Mouse (Mus musculus) T-cell, adult 2 months (primary cell): Measurements from ENCODE around the gene Dst.

Source experiments
- DNase-seq: peaks from one replicate; pipeline ENCODE4 v3.0.0; 2022; ENCODE audit warnings: low spot score

Dst gene

GRCm38 (mm10) chr1:34179756-34180155, 271.7 kb downstream of the Dst start:
- DNase-seq, result peak; percentile 12

GRCm38 (mm10) chr1:34182406-34183249, 274.6 kb downstream of the Dst start:
- no peak for DNase-seq

- DNase-seq, result no peak
Observed at GRCm38 (mm10) chr1:34183250-34183926, 275.4 kb downstream of the Dst start.

DNA sequence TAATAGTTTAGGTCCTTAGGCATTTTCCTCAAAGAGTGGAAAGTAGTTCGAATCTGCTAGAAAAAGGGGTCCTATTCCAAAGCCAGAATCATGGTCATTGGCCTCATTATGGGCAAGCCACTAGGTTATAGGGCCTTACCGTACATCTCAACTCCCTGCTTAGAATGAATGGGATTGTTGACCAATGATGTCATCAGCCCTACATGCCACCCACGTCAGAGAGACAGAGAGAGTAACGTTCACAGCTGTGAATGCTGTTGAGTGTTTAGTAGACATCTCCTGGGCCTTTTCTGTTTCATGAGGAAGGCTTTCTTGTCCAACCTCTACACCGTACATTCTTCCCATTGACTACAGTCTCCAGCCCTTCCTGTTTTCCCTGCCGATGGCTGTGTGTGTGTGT, 276.2 kb downstream of the Dst start:
- no peak for DNase-seq

DNA sequence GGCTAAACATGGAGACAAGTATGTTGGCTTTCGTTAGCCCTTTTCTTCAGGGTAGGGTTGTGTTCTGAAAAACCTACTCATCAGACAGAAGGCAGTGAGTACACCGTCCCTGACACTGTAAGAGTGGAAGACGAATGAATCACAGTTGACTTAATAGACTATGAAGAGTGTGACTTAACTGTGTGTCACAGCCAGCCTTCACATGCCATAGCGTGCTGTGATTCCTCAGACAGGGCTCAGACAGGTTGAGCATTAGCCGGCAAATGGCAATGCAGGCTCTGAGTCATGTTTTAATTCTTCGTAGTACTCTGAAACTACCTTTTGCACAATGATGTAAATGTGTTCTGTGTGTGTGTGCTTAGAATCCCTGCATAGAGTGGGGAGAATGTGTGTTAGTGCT, 278.0 kb downstream of the Dst start:
- no peak for DNase-seq

DNA sequence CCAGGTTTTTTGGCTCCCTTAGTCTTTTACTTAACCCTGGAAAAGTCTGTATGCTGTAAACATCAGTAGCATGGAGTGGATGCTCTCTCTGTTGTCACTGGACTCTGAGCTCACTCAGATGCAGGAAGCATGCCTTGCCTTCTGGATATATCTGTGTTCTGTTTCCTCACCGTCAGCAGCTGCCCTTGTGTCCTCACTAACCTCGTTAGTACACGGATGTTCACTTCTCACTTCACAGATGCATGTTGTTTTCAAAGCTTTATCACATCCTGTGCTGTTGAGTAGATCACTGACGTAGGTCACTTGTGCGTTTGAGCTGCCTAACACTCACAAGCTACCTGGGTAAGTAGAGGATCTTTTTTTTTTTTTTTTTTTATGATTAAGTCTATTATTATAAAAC, 279.5 kb downstream of the Dst start:
- DNase-seq, result peak; percentile 79

GRCm38 (mm10) chr1:34188721-34189236, 280.8 kb downstream of the Dst start:
- no peak for DNase-seq

DNA sequence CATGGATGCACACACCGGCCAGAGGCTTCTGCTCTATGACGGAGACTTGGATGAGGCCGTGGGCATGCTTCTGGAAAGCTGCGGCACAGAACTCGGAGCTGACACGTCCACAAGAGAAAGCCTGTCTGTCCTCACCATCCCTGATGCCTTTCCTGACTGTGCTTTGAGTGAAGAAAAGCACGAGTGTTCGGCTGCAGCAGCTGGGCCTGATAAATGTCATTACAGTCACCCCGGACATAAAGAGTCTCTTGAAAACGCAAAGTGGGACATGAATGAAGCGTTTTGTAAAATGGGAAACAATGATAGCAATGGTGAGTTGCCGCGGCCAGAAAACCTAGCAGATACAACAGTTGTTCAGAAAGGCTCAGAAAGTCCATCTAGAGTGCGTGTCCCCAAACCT, 281.3 kb downstream of the Dst start:
- no peak for DNase-seq

DNA sequence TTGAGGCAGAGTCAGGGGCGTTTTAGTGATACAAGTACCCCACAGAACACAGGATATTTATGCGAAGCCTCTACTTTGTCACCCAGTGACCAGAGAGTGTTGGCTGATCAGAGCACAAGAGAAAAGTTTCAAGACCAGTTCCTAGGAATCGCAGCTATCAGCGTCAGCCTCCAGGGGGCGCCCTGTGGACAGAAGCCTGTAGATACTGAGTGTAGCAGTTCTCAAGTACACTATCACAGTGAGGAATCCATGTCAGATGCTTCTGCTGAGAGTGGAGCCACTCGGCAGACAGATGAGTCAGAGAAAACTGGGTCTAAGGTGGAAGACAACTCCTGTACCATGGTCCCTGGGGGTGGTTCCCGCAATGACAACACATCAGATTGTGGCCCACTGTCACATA, 281.9 kb downstream of the Dst start:
- peak; percentile 16 for DNase-seq

DNA sequence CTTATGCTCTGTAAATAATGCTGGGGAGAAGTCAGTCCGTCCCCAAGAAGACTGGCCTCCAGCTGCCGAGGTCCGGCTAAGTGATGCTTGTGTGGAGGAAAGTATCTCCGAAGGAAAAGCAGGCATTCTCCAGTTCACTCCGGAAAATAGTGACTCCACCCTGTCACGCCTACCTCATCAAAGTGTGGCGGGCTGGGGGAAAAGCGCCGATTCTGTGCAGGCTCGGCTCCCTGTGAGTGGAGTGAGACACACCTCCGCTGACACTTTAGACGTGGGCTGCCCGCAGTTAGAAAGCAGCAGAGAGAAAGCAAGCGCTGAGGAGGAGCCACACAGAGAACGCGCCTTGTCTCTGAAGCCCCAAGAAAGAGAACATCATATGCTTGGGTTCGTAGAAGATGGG, 284.1 kb downstream of the Dst start:
- no peak for DNase-seq

- DNase-seq, result no peak
Observed at GRCm38 (mm10) chr1:34200791-34201190, 292.8 kb downstream of the Dst start.

DNA sequence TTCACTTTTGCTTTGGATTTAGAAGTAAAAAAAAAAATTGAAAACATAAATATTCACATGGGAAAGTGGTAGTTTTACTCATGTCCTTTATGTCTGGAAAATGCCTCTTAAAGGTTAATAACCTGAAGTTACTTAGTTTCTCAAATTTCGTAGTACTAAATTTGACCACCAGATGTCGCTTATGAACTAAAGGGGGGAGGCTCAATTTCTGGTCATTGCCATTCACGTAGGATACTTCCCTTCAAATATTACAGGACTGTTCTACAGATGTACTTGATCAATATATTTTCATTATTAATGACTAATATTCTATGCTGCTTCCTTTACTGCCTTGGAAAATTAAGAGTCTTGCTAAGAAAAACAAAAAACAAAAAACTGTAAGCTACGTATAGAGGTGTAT, 293.5 kb downstream of the Dst start:
- no peak for DNase-seq

DNA sequence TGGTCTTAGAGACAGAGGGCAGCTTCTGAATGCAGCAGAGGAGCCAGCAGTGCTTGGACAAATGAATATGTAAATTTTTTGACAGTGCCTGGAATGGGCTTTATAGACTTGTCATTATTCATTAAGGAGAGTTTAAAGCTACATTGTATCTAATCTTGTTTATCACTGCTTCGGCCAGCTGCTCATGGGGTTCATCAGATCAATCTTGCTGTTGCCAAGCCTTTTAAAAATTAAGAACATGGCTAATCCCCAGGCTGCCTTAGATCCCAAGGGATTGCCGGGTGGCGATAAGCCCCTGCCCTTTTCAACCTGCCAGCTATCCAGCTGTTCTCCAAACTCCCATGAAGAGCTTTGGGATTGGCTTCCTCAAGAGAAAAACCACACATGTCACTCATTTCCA, 303.7 kb downstream of the Dst start:
- no peak for DNase-seq

DNA sequence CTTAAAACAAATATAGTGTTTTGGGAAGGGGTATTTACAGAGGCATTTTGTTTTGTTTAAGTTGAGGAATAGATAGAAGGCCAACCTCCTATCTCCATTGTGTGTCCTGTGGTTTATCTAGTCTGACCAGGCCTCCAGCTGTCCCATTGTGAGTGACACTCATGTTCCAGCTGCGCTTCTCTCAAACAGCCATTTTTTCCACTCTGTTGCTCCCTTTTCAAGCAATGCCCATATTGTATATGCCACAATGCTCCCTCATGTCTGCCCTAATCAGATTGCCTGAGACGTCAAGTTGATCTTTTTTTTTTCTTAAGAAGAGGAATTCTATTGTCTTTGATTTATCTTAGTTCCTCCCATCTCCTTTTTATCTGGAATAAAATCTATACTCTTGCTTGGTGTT, 308.4 kb downstream of the Dst start:
- DNase-seq, result no peak

DNA sequence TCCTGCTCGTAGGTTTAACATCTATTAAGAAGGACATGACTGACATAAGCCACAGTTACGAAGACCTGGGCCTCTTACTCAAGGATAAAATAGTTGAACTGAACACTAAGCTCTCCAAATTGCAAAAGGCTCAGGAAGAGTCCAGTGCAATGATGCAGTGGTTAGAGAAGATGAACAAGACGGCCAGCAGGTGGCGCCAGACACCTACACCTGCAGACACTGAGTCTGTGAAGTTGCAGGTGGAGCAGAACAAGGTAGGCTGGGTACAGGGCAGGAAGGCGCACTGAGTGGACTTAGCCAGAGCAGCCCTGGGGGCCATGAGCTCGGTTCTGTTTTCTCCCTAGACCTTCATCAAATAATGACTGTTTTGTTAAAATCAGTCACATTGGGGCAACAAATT, 310.3 kb downstream of the Dst start:
- DNase-seq, result peak; percentile 74

GRCm38 (mm10) chr1:34218801-34219200, 310.8 kb downstream of the Dst start:
- DNase-seq, result no peak

GRCm38 (mm10) chr1:34220094-34220601, 312.1 kb downstream of the Dst start:
- DNase-seq, result no peak

DNA sequence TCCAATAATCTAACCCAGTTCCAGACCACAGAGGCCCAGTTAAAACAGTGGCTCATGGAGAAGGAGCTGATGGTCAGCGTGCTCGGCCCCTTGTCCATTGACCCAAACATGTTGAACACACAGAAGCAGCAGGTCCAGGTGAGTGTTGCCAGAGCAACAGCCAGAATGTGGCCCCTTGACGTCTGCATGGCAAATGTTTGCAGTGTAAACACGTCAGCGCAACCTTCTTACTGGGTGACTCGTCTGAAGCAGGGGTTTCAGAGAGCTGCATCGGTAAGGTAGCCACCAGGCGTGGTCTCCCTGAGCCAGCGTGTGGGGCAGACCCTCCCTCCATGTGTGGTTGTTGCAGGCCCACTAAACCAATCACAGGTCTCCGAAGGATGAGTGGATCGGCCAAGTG, 315.8 kb downstream of the Dst start:
- DNase-seq, result no peak

DNA sequence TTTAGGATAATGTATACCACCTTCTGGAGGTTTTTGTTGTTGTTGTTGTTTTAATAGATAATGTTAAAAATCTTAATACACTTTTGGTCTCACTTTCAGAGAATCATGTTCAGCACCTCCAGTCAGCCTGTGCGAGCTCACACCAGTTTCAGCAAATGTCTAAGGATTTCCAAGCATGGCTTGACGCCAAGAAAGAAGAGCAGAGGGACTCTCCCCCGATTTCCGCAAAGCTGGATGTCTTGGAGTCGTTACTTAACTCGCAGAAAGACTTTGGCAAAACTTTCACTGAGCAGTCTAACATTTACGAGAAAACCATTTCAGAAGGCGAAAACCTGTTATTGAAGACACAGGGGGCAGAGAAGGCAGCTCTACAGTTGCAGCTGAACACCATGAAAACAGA, 319.7 kb downstream of the Dst start:
- DNase-seq, result no peak

DNA sequence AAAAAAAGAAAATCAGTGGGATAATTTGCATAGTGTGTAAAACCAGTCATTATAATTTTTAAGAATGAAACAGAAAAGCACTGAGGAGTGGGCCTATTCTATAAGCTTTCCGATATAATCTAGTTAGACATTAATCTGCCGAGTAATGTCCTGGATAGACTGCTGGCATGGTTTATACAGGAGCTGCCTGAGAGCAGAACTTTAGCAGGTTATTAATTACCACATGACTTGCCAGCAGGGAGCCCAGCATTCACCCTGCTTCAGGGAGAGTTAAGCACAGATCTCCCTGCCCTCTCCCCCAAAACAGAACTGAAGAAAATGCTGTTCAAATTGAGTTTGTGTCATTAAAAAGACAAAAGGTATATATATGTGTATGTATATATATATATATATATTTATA, 323.0 kb downstream of the Dst start:
- DNase-seq, result no peak

GRCm38 (mm10) chr1:34236254-34236723, 328.3 kb downstream of the Dst start:
- peak; percentile 31 for DNase-seq

DNA sequence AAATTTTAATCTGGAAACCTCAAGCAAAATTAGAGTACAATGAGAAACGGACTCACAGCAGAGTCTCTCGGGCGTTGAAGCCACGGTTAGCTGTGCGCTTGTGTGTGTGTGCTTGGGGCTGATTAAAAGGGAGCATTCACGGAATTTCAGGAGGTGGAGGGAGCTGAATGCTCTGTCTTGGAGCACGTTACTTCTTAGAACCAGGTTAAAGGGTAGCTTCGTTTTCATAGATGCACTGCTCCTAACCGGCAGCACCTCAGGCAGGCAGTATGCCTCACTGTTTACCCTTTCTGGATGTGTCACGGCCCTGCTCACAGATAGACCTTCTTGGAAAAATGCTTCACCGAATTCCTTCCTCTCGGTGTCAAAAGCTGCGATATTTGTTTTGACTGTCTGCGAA, 329.2 kb downstream of the Dst start:
- DNase-seq, result no peak

GRCm38 (mm10) chr1:34237689-34238091, 329.7 kb downstream of the Dst start:
- no peak for DNase-seq
